Mouse (Mus musculus) mesoderm, embryonic 11.5 days (tissue): ENCODE results near the gene Ttll8.

Experiments
- DNase-seq: peaks from one replicate; pipeline ENCODE4 v3.0.0-alpha.2; 2012; ENCODE audit warnings: low read depth, low spot score

Gene Ttll8

GRCm38 (mm10) chr15:88860781-88861180 is 93.4 kb downstream of the Ttll8 start:
- DNase-seq, result no peak

GRCm38 (mm10) chr15:88859206-88859970 is 94.8 kb downstream of the Ttll8 start:
- no peak for DNase-seq

DNA sequence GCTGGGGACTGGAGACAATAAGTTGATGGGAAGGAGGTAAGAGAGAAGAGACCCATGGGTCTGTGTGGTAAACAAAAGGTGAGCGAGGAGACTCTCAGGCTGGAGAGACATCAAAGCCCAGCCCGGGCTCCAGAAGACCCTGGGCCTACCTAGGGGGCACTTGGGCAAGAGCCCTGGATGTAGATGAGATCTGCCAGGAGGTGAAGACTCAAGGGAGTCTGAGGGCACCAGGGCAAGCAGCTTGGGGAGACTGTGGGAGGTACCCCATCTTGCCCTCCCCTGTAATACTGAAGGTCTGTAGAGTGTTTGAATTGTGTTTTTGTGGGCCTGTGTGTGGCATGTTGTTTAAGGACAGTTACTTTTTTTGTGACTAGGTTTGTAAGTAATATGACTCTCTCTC is 95.5 kb downstream of the Ttll8 start:
- no peak for DNase-seq

GRCm38 (mm10) chr15:88858141-88858541 is 96.1 kb downstream of the Ttll8 start:
- DNase-seq, result no peak

- no peak for DNase-seq
These were observed 96.9 kb downstream of the Ttll8 start for GRCm38 (mm10) chr15:88857361-88857760.

DNA sequence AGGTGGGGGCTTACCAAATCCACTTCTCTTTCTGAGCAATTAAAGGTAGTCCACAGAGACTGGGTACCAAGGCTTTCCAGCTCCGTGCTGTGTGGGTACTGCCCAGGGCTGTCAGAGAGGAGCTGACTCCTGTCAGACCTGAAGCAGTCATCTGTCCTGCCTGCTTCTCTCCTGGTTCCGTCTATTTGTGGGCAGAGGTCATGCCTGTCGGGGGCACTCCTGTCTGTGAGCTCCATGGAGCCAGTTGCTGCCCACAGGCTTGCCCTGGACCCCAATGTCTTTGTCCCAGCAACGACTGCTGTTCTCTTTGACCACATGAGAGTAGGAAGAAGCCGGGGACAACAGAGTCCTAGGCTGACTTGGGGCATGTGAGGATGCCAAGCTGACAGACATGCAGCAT is 97.6 kb downstream of the Ttll8 start:
- no peak for DNase-seq

DNA sequence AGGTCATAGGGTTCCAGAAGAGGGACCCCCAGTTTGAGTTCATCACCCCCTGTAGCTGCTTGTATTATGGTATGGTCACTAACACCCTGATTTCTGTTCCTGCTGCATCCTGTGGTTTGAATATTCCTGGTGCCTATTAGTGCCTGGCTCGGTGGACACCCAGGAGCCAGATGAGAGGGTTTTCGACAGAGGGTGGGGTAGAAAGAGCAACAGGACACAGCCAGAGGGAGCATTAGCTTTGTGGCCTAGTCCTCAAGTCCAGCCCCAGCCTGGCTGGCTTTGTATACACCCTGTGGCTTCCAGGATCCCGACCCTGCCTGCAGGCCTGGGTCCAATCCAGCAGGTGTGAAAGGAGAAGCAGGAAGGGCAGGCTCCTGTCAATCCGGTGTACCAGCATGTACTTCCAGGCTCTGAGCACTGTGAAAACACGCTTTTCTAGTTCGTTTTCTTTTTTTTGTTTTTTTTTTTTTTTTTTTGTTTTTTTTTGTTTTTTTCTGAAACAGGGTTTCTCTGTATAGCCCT is 98.3 kb downstream of the Ttll8 start:
- no peak for DNase-seq

GRCm38 (mm10) chr15:88854969-88855830 is 99.0 kb downstream of the Ttll8 start:
- DNase-seq, result no peak

GRCm38 (mm10) chr15:88854119-88854968 is 99.9 kb downstream of the Ttll8 start:
- DNase-seq, result no peak

DNA sequence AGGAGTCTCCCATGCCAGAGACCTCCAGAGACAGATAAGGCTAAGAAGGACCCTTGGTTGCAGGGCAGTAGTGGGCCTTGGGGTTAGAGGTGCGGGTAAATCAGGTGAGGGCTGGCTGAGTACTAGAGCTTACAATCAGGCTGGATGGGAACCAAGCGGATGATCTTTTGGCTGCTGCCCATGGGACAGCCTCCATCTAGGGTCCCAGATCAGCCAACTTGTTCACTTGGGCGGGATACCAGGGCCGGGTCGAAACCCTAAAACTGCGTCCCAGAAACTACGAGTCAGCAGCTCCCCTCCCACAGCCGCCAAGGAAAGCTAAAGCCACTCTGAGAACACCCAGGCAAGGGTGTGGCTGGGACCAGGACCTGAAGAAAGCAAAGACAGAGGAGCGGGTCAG is 101.1 kb downstream of the Ttll8 start:
- no peak for DNase-seq

- no peak for DNase-seq
These were observed 102.6 kb downstream of the Ttll8 start for GRCm38 (mm10) chr15:88851507-88852149.

DNA sequence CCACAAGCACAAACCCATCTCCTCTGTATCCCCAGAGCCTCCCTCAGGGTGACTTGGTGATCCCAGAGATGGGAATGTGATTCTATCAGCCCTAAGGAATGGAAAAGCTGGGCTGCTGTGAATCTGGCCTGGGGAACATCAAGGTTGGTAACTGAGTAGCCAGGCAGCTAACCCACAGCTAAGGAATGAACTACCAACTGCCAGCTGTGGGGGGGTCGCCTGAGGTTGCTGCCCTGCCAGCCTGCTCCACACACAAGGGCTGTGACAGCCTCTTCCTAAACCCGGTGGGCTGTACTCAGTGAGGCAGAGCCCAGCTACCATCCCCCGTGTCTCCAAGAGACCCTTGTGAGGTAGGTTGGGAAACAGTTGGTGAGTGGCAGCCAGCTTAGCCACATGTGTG is 103.1 kb downstream of the Ttll8 start:
- no peak for DNase-seq

DNA sequence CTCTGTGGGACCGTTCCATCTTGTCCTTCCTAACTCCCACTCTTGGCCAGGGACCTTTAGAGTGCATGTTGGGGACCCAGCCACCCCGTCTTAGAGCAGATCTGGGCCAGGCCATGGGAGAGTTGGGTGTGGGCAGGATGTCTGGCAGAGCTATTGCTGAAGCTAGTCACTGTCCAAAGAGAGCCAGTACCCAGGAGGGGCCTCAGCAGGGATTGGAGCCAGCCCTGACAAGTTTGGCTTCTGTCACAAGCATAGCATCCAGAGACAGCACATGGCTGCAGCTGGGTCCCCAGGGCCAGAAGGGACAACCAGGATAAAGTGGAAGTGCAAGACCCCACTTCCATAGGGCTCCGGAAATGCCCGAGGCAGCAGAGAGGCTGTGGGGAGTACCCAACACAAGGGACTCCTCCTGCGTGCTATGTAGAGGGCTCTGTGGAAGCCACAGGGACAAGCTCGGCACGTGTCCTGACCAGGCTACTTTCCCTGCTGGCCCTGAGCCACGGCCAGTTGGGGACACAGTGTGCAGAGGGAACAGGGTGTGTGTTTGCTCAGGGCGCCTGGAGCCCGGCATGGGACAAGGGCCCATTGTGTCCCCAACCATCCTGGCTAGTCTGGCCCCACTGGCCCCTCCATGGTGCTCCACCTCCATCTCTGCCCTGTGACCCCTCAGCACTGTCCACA is 103.9 kb downstream of the Ttll8 start:
- DNase-seq, result no peak

DNA sequence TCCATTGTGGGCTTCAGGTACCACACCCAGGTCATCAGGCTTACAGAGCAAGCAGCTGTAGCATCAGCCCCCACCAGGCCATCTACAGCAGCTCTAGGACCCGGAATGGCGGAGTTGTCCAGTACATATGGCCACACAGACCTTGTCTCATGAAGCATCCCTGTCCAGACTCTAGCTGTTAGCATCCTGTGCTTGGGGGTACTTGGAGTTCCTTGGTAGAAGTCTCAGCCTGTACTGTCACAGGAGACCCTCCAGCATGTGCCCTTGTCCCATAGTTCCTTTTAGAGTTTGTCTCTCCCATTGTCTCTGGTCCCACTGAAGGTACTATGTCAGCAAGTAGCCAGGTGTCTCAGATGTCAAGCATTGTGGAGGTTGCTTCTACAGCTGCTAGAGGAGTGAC is 104.6 kb downstream of the Ttll8 start:
- DNase-seq, result no peak

- DNase-seq, result no peak
These were observed 105.6 kb downstream of the Ttll8 start for GRCm38 (mm10) chr15:88848661-88849060.

GRCm38 (mm10) chr15:88844966-88845365 is 109.3 kb downstream of the Ttll8 start:
- DNase-seq, result no peak

GRCm38 (mm10) chr15:88843486-88844097 is 110.6 kb downstream of the Ttll8 start:
- no peak for DNase-seq

DNA sequence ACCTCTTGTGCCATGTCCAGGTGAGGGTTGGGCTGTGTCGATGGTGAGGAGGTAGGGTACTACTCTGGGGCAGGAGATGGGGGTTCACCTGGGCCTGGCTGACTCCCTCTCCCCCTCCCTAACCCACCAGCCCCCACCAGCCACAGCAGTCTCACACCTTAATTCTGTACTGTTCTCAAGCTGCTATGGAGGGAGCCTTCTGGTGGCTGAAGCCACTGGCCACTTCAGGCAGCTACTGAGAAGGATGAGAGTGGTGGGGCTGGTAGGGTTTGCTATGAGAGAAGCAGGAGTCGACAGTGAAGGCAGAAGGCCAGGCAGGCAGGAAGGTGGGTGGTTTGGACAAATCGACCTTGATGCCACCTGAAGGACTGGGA is 111.9 kb downstream of the Ttll8 start:
- DNase-seq, result no peak

DNA sequence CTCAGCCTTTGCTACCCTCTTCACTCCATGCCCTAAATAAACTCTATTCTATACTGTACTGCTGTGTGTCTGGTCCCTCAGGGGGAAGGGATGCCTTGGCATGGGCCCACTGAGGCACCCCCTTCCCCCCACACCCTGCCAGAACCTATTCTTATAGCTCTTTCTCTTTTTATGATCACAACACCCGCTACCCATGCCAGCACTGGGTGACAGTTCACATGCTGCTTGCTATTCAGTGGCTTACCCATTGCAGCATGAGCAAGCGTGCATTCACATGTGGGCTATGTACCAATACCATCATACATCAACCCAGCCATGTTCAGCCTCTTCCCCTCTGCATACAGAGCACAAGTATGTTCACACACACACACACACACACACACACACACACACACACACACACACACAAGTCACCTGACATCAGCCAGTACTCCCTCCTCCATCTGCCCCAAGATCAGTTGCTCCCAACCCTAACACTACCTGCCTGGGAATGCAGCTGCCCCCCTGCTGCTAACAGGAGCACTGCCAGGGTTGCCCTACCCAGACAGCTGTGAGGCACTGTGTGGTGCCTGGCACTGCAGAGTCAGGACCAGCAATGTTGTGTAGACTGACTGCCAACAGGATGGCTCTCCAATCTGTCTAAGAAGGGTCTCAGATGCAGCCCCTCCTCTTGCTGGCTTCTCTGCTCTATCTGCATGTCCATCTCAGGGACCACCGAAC is 112.5 kb downstream of the Ttll8 start:
- no peak for DNase-seq

- DNase-seq, result no peak
These were observed 113.1 kb downstream of the Ttll8 start for GRCm38 (mm10) chr15:88841160-88841559.
